ENCODE assay signal across 9 mouse cellular contexts in the genomic region with DNA sequence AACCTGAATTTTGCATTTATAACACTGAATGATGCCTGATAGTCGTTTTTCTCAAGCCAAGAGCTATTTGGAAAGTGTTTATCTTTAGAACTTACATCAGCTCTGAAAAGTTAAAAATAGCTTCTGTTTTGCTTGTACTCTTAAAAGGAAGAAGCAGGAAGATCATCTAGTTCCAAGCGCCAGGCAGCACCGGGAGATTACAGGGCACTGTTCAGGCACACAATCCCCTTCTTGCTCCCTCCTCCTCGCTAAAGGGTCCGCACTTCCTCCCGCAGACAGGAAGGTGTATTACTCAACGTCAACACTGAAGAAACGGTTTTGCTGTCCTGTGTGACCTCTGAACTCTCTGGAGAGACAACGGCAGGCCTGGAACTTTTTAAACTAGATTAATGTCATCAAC. TPM values are rescaled to one million over a fixed set of nuclear protein-coding genes. Genes with fewer than 3 reads are reported as not detected.
A peak's percentile ranks its signal among the peaks of the same experiment; 100 is the strongest.
DNase-seq lines count a peak whose midpoint lies in the region; ATAC-seq lines count a peak whose summit lies in the region.
"Had no signal": no experiment of that assay in that cellular context is flagged by ENCODE, and none has a peak within 500 bp of the region (broad histone marks: within the 10 kb centered on the region; RNA-seq: fewer than 3 reads in every experiment).

No protein-coding gene starts in this region.

- peak overlapping the region; percentile 65 for H3K9ac ChIP-seq in heart, embryonic 16.5 days (ENCODE audit: low read length)
- H3K9ac ChIP-seq in liver, embryonic 15.5 days, result no peak overlapping the region
- no peak overlapping the region for H3K9ac ChIP-seq in stomach, embryonic 16.5 days (ENCODE audit: low read length)
- H3K9ac ChIP-seq: limb, embryonic 12.5 days had no signal

- no peaks in the 10 kb centered on the region for H3K9me3 ChIP-seq in heart, embryonic 16.5 days (replicated peaks; ENCODE audit: control insufficient read depth, low read length)
- H3K9me3 ChIP-seq in liver, embryonic 15.5 days (replicated peaks), result no peaks in the 10 kb centered on the region
- no peaks in the 10 kb centered on the region for H3K9me3 ChIP-seq in stomach, embryonic 16.5 days (replicated peaks; ENCODE audit: control insufficient read depth, low read length)
- H3K9me3 ChIP-seq: limb, embryonic 12.5 days had no signal

- H3K27me3 ChIP-seq in heart, embryonic 16.5 days (ENCODE audit: control insufficient read depth, insufficient read depth, low read length), result no peaks in the 10 kb centered on the region
- no peaks in the 10 kb centered on the region for H3K27me3 ChIP-seq in liver, embryonic 15.5 days
- H3K27me3 ChIP-seq in stomach, embryonic 16.5 days (ENCODE audit: control insufficient read depth, insufficient read depth, low read length), result no peaks in the 10 kb centered on the region
- H3K27me3 ChIP-seq: limb, embryonic 12.5 days had no signal

- peak overlapping the region; percentile 2; the same call in 1 of the 2 replicates for H3K4me3 ChIP-seq in heart, embryonic 16.5 days (ENCODE audit: low read length)
- H3K4me3 ChIP-seq in liver, embryonic 15.5 days (replicated peaks), result no peak overlapping the region
- no peak overlapping the region for H3K4me3 ChIP-seq in stomach, embryonic 16.5 days (replicated peaks; ENCODE audit: low read length)
- H3K4me3 ChIP-seq: limb, embryonic 12.5 days had no signal

- ATAC-seq in heart, embryonic 16.5 days (replicated peaks; ENCODE audit: extremely low read depth, insufficient read depth, low FRiP score), result peak; percentile 83
- no peak for ATAC-seq in liver, embryonic 15.5 days (ENCODE audit: insufficient read depth)
- ATAC-seq in stomach, embryonic 16.5 days (ENCODE audit: insufficient read depth, low FRiP score), result 0 out of 2 replicates have a peak, but pooled peaks have one; percentile 56

- H3K4me2 ChIP-seq in heart, embryonic 16.5 days (ENCODE audit: low read depth, low read length), result peak overlapping the region; percentile 47
- no peak overlapping the region for H3K4me2 ChIP-seq in liver, embryonic 15.5 days
- 0 out of 2 replicates have a peak overlapping the region, but pooled peaks have one; percentile 14 for H3K4me2 ChIP-seq in stomach, embryonic 16.5 days (ENCODE audit: low read depth, low read length)
- H3K4me2 ChIP-seq: limb, embryonic 12.5 days had no signal

- 5% methylated on average over 9 of the region's 9 CpGs for WGBS in heart, embryonic 16.5 days
- 5% methylated on average over 9 of the region's 9 CpGs for WGBS in liver, embryonic 15.5 days (ENCODE audit: insufficient replicate concordance)
- WGBS in stomach, embryonic 16.5 days, result 28% methylated on average over 9 of the region's 9 CpGs

- peak; percentile 43 for DNase-seq in thymus, postnatal 0 days (ENCODE audit: low spot score)
- no peak for DNase-seq in thymus, postnatal 14 days
- DNase-seq in right cerebral cortex, adult 2 months (ENCODE audit: low spot score in 2 of 2), result no peak
- no peak for DNase-seq in retina, embryonic 14.5 days (ENCODE audit: low spot score)
- DNase-seq in retina, postnatal 1 day, result no peak

- H3K27ac ChIP-seq in heart, embryonic 16.5 days (ENCODE audit: low read length), result peak overlapping the region; percentile 99
- H3K27ac ChIP-seq in liver, embryonic 15.5 days (replicated peaks), result peak overlapping the region; percentile 12; the same call in 1 of the 2 replicates
- peak overlapping the region; percentile 87 for H3K27ac ChIP-seq in stomach, embryonic 16.5 days (ENCODE audit: low read length)
- H3K27ac ChIP-seq: limb, embryonic 12.5 days had no signal

- no peaks in the 10 kb centered on the region for H3K36me3 ChIP-seq in heart, embryonic 16.5 days (ENCODE audit: control insufficient read depth, insufficient read depth)
- no peaks in the 10 kb centered on the region for H3K36me3 ChIP-seq in liver, embryonic 15.5 days (replicated peaks)
- H3K36me3 ChIP-seq in stomach, embryonic 16.5 days (ENCODE audit: control insufficient read depth, insufficient read depth, low read length), result no peaks in the 10 kb centered on the region
- H3K36me3 ChIP-seq: limb, embryonic 12.5 days had no signal

- peaks cover 60% of the 10 kb centered on the region for H3K4me1 ChIP-seq in heart, embryonic 16.5 days (ENCODE audit: control insufficient read depth, insufficient read depth, low read length)
- H3K4me1 ChIP-seq in liver, embryonic 15.5 days (replicated peaks), result peaks cover 17% of the 10 kb centered on the region
- H3K4me1 ChIP-seq in stomach, embryonic 16.5 days (ENCODE audit: control insufficient read depth, insufficient read depth, low read length), result peaks cover 8% of the 10 kb centered on the region

RNA-seq across cellular contexts. Expression of gene Clip1, which starts 22.4 kb away (rescaled TPM):
- polyA plus RNA-seq in thymus, postnatal 0 days (2015; fragmentation: Nextera tagmentation; extraction: Ambion mirVana), result 30.6 and 33.7 TPM in 2 replicates
- 53.1 and 54.0 TPM in 2 replicates for polyA plus RNA-seq in heart, embryonic 16.5 days (2015; fragmentation: Nextera tagmentation; extraction: Ambion mirVana)
- polyA plus RNA-seq in liver, embryonic 15.5 days (2015; fragmentation: Nextera tagmentation; extraction: Ambion mirVana), result 10.8 and 11.9 TPM in 2 replicates
- 40.6 and 46.1 TPM in 2 replicates for polyA plus RNA-seq in stomach, embryonic 16.5 days (2015; fragmentation: Nextera tagmentation; extraction: Ambion mirVana)

RNA-seq across cellular contexts. Expression of gene Zcchc8, which starts 58.8 kb away (rescaled TPM):
- polyA plus RNA-seq in thymus, postnatal 0 days (2015; fragmentation: Nextera tagmentation; extraction: Ambion mirVana), result 83.8 and 86.3 TPM in 2 replicates
- polyA plus RNA-seq in heart, embryonic 16.5 days (2015; fragmentation: Nextera tagmentation; extraction: Ambion mirVana), result 53.5 and 58.5 TPM in 2 replicates
- 25.6 and 28.6 TPM in 2 replicates for polyA plus RNA-seq in liver, embryonic 15.5 days (2015; fragmentation: Nextera tagmentation; extraction: Ambion mirVana)
- polyA plus RNA-seq in stomach, embryonic 16.5 days (2015; fragmentation: Nextera tagmentation; extraction: Ambion mirVana), result 61.1 and 64.5 TPM in 2 replicates

Comparison
In these comparisons a context has a peak if more than half of its experiments do, and no peak if none do; other contexts are left out.
1. H3K27ac ChIP-seq: peak in every context shown above with its lines; median percentile 99 in heart, embryonic 16.5 days; 87 in stomach, embryonic 16.5 days; 12 in liver, embryonic 15.5 days.